Mouse (Mus musculus) regulatory T cell (primary cell): ENCODE measurements at regions not wholly inside any gene's neighbourhood (a gene's known extent, or its start where the extent isn't known, plus 50 kb on each side); places are given as distances from the start of the nearest gene placed in this dataset.

Experiments used
- in situ Hi-C: fragments of 300-600 bp; cut with MboI, MseI; formaldehyde crosslinking; loops from one replicate; pipeline ENCODE4 v1.15.1; 2025; ENCODE audit warnings: high pct_unique_total_duplicates

GRCm38 (mm10) chr2:143133931-143134330 is 55.7 kb downstream of the Otor start:
- in situ Hi-C loops, result no loop called here

- in situ Hi-C loops, result loop anchor here (10.0 kb wide), 1 partner anchor 1956 kb away; no protein-coding TSS in a partner anchor
Observed at GRCm38 (mm10) chr2:143149189-143149588, 70.9 kb downstream of the Otor start.

GRCm38 (mm10) chr2:143164081-143164984 is 86.1 kb downstream of the Otor start:
- in situ Hi-C loops, result no loop called here

GRCm38 (mm10) chr2:143166771-143167170 is 88.5 kb downstream of the Otor start:
- in situ Hi-C loops, result no loop called here

- in situ Hi-C loops, result no loop called here
Observed at GRCm38 (mm10) chr2:143170648-143171047, 92.4 kb downstream of the Otor start.

- in situ Hi-C loops, result no loop called here
Observed at GRCm38 (mm10) chr2:143184614-143185013, 106.3 kb downstream of the Otor start.

GRCm38 (mm10) chr2:143192256-143193164 is 114.2 kb downstream of the Otor start:
- in situ Hi-C loops, result no loop called here

- in situ Hi-C loops, result no loop called here
Observed at GRCm38 (mm10) chr2:143193165-143193551, 114.9 kb downstream of the Otor start.

- in situ Hi-C loops, result no loop called here
Observed at GRCm38 (mm10) chr2:143199583-143200249, 121.4 kb downstream of the Otor start.

- in situ Hi-C loops, result no loop called here
Observed at GRCm38 (mm10) chr2:143206053-143206452, 127.8 kb downstream of the Otor start.

- in situ Hi-C loops, result no loop called here
Observed at GRCm38 (mm10) chr2:143207191-143207590, 128.9 kb downstream of the Otor start.

GRCm38 (mm10) chr2:143217251-143217650 is 139.0 kb downstream of the Otor start:
- in situ Hi-C loops, result no loop called here

GRCm38 (mm10) chr2:143217760-143218358 is 139.6 kb downstream of the Otor start:
- in situ Hi-C loops, result no loop called here

GRCm38 (mm10) chr2:143222326-143222725 is 144.1 kb downstream of the Otor start:
- in situ Hi-C loops, result no loop called here

GRCm38 (mm10) chr2:143224410-143225130 is 146.3 kb downstream of the Otor start:
- in situ Hi-C loops, result no loop called here

- in situ Hi-C loops, result no loop called here
Observed at GRCm38 (mm10) chr2:143233795-143234194, 155.5 kb downstream of the Otor start.

- in situ Hi-C loops, result no loop called here
Observed at GRCm38 (mm10) chr2:143240274-143240673, 162.0 kb downstream of the Otor start.

GRCm38 (mm10) chr2:143243741-143244140 is 165.5 kb downstream of the Otor start:
- in situ Hi-C loops, result no loop called here

GRCm38 (mm10) chr2:143246131-143246665 is 167.9 kb downstream of the Otor start:
- in situ Hi-C loops, result no loop called here

- in situ Hi-C loops, result no loop called here
Observed at GRCm38 (mm10) chr2:143269026-143269425, 190.8 kb downstream of the Otor start.
